Mouse (Mus musculus) E14TG2a.4 (cell line): ENCODE data around the gene Get4.

Source experiments
- H3K27me3 ChIP-seq: 2 replicates; pipeline ENCODE4 v1.6.1; 2014; ENCODE audit warnings: low read length, control low read depth; ENCODE audit not compliant: insufficient read depth
- H3K36me3 ChIP-seq: 2 replicates; pipeline ENCODE4 v1.6.1; 2014; ENCODE audit warnings: low read length, control low read depth; ENCODE audit not compliant: insufficient read depth
- H3K4me1 ChIP-seq: replicated peaks from 2 replicates; pipeline ENCODE4 v1.6.1; 2014; ENCODE audit warnings: low read depth, low read length, control low read depth
- H3K4me3 ChIP-seq: replicated peaks from 2 replicates; pipeline ENCODE4 v1.5.1; 2014; ENCODE audit warnings: mild to moderate bottlenecking, low read length
- H3K9me3 ChIP-seq: 2 replicates; pipeline ENCODE4 v1.6.1; 2014; ENCODE audit warnings: low read length, control low read depth
- CTCF ChIP-seq: conservative IDR thresholded peaks from 2 replicates; pipeline ENCODE4 v1.5.1; 2014; ENCODE audit warnings: low read length
- NANOG ChIP-seq: IDR thresholded peaks from 2 replicates; pipeline ENCODE4 v1.6.1; 2014; ENCODE audit warnings: borderline replicate concordance, low read length, mixed read lengths
- POU5F1 ChIP-seq: IDR thresholded peaks from 2 replicates; pipeline ENCODE4 v1.6.1; 2014; ENCODE audit warnings: low read length, borderline replicate concordance

Get4 gene

GRCm38 (mm10) chr5:139291811-139292560 is 39.9 kb downstream of the Get4 start:
- Histone ChIP-seq H3K4me1 (peaks cover 47% of the 10 kb centered on the region), H3K36me3 (peaks cover 87% of the 10 kb centered on the region), H3K9me3 (peaks cover 25% of the 10 kb centered on the region), H3K4me3 (0 out of 2 replicates have a peak overlapping the region, but pooled peaks have one; percentile 17), H3K27me3 (no peaks in the 10 kb centered on the region)
- TF ChIP-seq CTCF (no peak), NANOG (no peak), POU5F1 (no peak)

- H3K36me3 ChIP-seq = peaks cover 91% of the 10 kb centered on the region
- no peak for TF ChIP-seq CTCF
- TF ChIP-seq POU5F1 = no peak
- no peak for TF ChIP-seq NANOG
- peaks cover 8% of the 10 kb centered on the region for H3K9me3 ChIP-seq
- no peak overlapping the region for H3K4me3 ChIP-seq
- no peaks in the 10 kb centered on the region for H3K27me3 ChIP-seq
- peaks cover 62% of the 10 kb centered on the region for H3K4me1 ChIP-seq
Observed at GRCm38 (mm10) chr5:139294089-139294488, 42.0 kb downstream of the Get4 start.

GRCm38 (mm10) chr5:139297092-139297491 is 45.0 kb downstream of the Get4 start:
- H3K36me3 ChIP-seq = peaks cover 78% of the 10 kb centered on the region
- no peak overlapping the region for H3K4me3 ChIP-seq
- peaks cover 8% of the 10 kb centered on the region for H3K9me3 ChIP-seq
- H3K4me1 ChIP-seq = peaks cover 64% of the 10 kb centered on the region
- TF ChIP-seq CTCF (no peak), NANOG (no peak)
- no peaks in the 10 kb centered on the region for H3K27me3 ChIP-seq

- no peak overlapping the region for H3K4me3 ChIP-seq
- H3K36me3 ChIP-seq = peaks cover 83% of the 10 kb centered on the region
- peaks cover 8% of the 10 kb centered on the region for H3K9me3 ChIP-seq
- TF ChIP-seq CTCF (no peak), NANOG (no peak), POU5F1 (no peak)
- peaks cover 64% of the 10 kb centered on the region for H3K4me1 ChIP-seq
- H3K27me3 ChIP-seq = no peaks in the 10 kb centered on the region
Observed at GRCm38 (mm10) chr5:139297745-139298144, 45.6 kb downstream of the Get4 start.

DNA sequence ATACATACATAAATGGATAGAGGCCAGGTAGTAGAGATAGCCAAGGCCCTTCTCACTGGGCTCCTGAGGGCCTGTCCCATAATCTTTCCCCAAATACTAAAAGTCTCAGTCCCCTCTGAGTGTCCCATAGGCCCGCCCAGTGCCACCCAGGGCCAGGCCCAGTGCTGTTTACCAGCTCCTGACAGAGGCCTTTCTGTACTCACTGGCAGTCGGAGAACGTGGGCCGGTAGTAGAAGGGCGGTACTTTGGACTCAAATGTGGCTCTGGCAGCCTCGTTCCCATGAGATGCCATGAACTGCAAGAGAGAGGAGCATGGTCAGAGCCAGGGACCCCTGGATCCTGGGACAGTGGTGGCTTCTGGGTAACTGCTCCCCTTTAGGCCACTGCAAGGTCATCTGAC is 50.0 kb downstream of the Get4 start:
- peaks cover 80% of the 10 kb centered on the region for H3K4me1 ChIP-seq
- no peak for TF ChIP-seq NANOG
- no peak for TF ChIP-seq CTCF
- TF ChIP-seq POU5F1 = no peak
- peaks cover 9% of the 10 kb centered on the region for H3K9me3 ChIP-seq
- no peaks in the 10 kb centered on the region for H3K27me3 ChIP-seq
- peaks cover 76% of the 10 kb centered on the region for H3K36me3 ChIP-seq
- no peak overlapping the region for H3K4me3 ChIP-seq

DNA sequence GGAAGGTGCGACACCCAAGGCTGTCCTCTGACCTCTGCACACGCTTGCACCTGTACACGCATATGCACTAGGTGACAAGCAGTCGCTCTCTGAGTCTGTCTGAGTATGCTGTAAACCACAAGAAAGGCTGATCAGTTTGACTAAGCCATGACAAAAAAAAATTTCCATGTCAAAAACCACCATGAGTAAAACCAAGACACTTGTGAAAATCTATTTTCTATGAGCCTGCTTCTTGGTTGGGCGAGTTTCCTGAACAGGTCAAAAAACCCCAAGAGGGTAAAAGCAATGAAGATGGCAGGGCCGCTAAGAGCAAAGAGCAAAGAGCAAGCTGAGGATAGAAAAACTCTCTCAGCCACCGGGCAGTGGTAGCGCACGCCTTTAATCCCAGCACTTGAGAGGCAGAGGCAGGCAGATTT is 51.5 kb downstream of the Get4 start:
- peaks cover 67% of the 10 kb centered on the region for H3K4me1 ChIP-seq
- no peaks in the 10 kb centered on the region for H3K27me3 ChIP-seq
- H3K36me3 ChIP-seq = peaks cover 69% of the 10 kb centered on the region
- peaks cover 9% of the 10 kb centered on the region for H3K9me3 ChIP-seq
- H3K4me3 ChIP-seq = no peak overlapping the region
- TF ChIP-seq POU5F1 (no peak), NANOG (no peak), CTCF (no peak)

DNA sequence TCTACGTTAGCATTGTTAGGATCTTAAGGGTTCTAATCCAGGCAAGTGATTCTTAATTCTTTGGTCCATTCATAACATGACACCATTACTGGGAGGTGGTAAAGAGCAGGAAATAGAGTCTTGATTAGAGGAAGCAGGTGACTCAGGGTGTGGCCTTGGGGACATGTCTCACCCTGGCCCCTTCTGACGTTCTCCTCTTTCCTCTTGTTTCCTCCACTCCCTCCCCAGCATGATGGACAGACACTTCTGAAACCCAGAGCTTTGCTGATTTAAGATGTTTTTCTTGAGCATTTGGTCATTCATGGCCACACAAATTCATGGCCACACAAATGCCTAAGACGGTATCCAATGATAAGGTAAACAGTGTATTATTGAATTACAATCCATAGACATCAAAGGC is 57.8 kb downstream of the Get4 start:
- no peak overlapping the region for H3K4me3 ChIP-seq
- H3K27me3 ChIP-seq = no peaks in the 10 kb centered on the region
- peaks cover 48% of the 10 kb centered on the region for H3K36me3 ChIP-seq
- peaks cover 9% of the 10 kb centered on the region for H3K9me3 ChIP-seq
- no peak for TF ChIP-seq POU5F1
- TF ChIP-seq CTCF = no peak
- no peak for TF ChIP-seq NANOG
- peaks cover 64% of the 10 kb centered on the region for H3K4me1 ChIP-seq

GRCm38 (mm10) chr5:139310477-139310876 is 58.4 kb downstream of the Get4 start:
- H3K4me1 ChIP-seq = peaks cover 65% of the 10 kb centered on the region
- no peaks in the 10 kb centered on the region for H3K27me3 ChIP-seq
- H3K36me3 ChIP-seq = peaks cover 43% of the 10 kb centered on the region
- no peak overlapping the region for H3K4me3 ChIP-seq
- TF ChIP-seq POU5F1 = no peak
- TF ChIP-seq NANOG = no peak
- no peak for TF ChIP-seq CTCF
- peaks cover 9% of the 10 kb centered on the region for H3K9me3 ChIP-seq

- TF ChIP-seq POU5F1 = no peak
- TF ChIP-seq CTCF = no peak
Observed at GRCm38 (mm10) chr5:139311822-139312221, 59.7 kb downstream of the Get4 start.

More at GRCm38 (mm10) chr5:139311822-139312221, 59.7 kb downstream of the Get4 start:
- H3K9me3 ChIP-seq = peaks cover under 1% of the 10 kb centered on the region
- H3K36me3 ChIP-seq = peaks cover 38% of the 10 kb centered on the region
- H3K4me1 ChIP-seq = peaks cover 63% of the 10 kb centered on the region
- no peak overlapping the region for H3K4me3 ChIP-seq
- no peaks in the 10 kb centered on the region for H3K27me3 ChIP-seq
